In the genomic region with DNA sequence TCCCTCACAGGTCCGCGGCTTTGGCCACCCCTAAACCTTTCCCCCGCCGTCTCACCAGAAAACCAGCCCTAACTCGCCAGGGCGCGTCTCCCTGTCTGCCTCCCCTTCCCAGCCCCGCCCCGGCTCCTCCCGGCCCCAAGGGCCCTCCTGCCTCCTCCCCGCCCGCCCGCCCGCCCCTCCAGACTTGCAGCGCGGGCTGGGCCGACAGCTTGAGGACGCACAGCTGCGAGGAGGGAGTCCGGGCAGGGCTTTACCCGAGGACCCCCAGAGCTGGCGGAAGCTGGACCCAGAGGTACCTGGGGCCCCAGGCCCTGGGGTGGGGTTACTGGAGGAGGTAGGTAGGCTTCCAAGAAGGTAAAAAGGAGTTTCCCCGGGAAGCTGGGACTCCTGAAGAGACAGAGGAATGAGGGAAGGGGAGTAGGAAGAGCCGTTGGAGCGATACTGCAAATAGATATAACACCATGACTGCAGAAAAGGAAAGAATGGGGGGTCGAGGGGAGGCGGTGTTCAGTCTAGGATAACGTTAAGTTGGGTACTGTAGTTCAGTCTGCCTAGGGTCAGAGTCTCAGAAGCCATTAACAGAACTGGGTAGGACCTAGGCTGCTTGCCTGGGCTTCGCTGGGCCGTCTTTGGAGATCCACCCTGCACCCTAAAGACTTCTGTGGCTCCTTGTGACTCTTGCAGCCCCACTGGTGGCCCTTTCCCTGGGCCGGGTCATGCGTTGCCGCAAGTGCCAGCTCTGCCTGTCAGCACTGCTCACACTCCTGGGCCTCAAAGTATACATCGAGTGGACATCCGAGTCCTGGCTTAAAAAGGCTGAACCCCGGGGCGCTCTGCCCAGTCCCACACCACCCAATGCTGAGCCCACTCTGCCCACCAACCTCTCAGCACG, we compare ENCODE assay signal across 8 mouse cellular contexts. TPM values are rescaled to one million over a fixed set of nuclear protein-coding genes. Genes with fewer than 3 reads are reported as not detected.
A peak's percentile ranks its signal among the peaks of the same experiment; 100 is the strongest.
DNase-seq lines count a peak whose midpoint lies in the region; ATAC-seq and TF ChIP-seq lines count a peak whose summit lies in the region.

No protein-coding gene starts in this region.

- 18% methylated on average over 38 of the region's 38 CpGs for WGBS in forebrain, embryonic 12.5 days
- 18% methylated on average over 38 of the region's 38 CpGs for WGBS in limb, embryonic 13.5 days
- WGBS in midbrain, embryonic 12.5 days, result 18% methylated on average over 37 of the region's 38 CpGs

- ATAC-seq in forebrain, embryonic 12.5 days (ENCODE audit: low FRiP score), result peak; percentile 58; the same call in 1 of the 2 replicates
- ATAC-seq in limb, embryonic 13.5 days (ENCODE audit: low FRiP score, low read depth), result peak; percentile 66
- ATAC-seq in midbrain, embryonic 12.5 days (ENCODE audit: low FRiP score, low read depth), result no peak
- ATAC-seq in erythroid progenitor cell, adult 5-6 weeks (replicated peaks; ENCODE audit: low FRiP score, poor library complexity, severe bottlenecking), result no peak

- H3K4me1 ChIP-seq in forebrain, embryonic 12.5 days, result peaks cover 11% of the 10 kb centered on the region
- H3K4me1 ChIP-seq in limb, embryonic 13.5 days, result peaks cover 16% of the 10 kb centered on the region
- peaks cover 9% of the 10 kb centered on the region for H3K4me1 ChIP-seq in midbrain, embryonic 12.5 days

- no peak for TF ChIP-seq CTCF in left cerebral cortex, adult 2 months (IDR thresholded peaks at IDR 0.05)

- intact Hi-C loops in left cerebral cortex, adult 2 months (cut with DNase I), result no loop called here

- H3K27me3 ChIP-seq in forebrain, embryonic 12.5 days, result peaks cover 26% of the 10 kb centered on the region
- peaks cover 10% of the 10 kb centered on the region for H3K27me3 ChIP-seq in limb, embryonic 13.5 days
- H3K27me3 ChIP-seq in midbrain, embryonic 12.5 days, result peaks cover 26% of the 10 kb centered on the region

- peak overlapping the region; percentile 49; the same call in 1 of the 2 replicates for H3K9ac ChIP-seq in forebrain, embryonic 12.5 days
- H3K9ac ChIP-seq in limb, embryonic 13.5 days, result peak overlapping the region; percentile 66
- peak overlapping the region; percentile 58 for H3K9ac ChIP-seq in midbrain, embryonic 12.5 days (replicated peaks)

- no peak overlapping the region for H3K27ac ChIP-seq in left cerebral cortex, adult 2 months
- H3K27ac ChIP-seq in forebrain, embryonic 12.5 days, result no peak overlapping the region
- H3K27ac ChIP-seq in limb, embryonic 13.5 days, result no peak overlapping the region
- H3K27ac ChIP-seq in midbrain, embryonic 12.5 days (replicated peaks), result no peak overlapping the region

- peak overlapping the region; percentile 52 for H3K4me2 ChIP-seq in forebrain, embryonic 12.5 days
- peak overlapping the region; percentile 70 for H3K4me2 ChIP-seq in limb, embryonic 13.5 days (replicated peaks)
- peak overlapping the region; percentile 46 for H3K4me2 ChIP-seq in midbrain, embryonic 12.5 days (replicated peaks)

- H3K4me3 ChIP-seq in left cerebral cortex, adult 2 months, result peak overlapping the region; percentile 1
- H3K4me3 ChIP-seq in forebrain, embryonic 12.5 days (replicated peaks), result peak overlapping the region; percentile 27
- peak overlapping the region; percentile 44 for H3K4me3 ChIP-seq in limb, embryonic 13.5 days
- H3K4me3 ChIP-seq in midbrain, embryonic 12.5 days, result peak overlapping the region; percentile 27

- no peak for DNase-seq in left cerebral cortex, adult 2 months (ENCODE audit: extremely low spot score in 1 of 2, low spot score in 2 of 2)
- DNase-seq in left cerebral cortex, adult 11 months (ENCODE audit: low spot score), result no peak
- peak; percentile 74 for DNase-seq in heart, postnatal 4 days
- peak; percentile 78 for DNase-seq in testis, postnatal 14 days (ENCODE audit: low spot score)

- H3K36me3 ChIP-seq in forebrain, embryonic 12.5 days (replicated peaks), result peaks cover 29% of the 10 kb centered on the region
- peaks cover 69% of the 10 kb centered on the region for H3K36me3 ChIP-seq in limb, embryonic 13.5 days
- H3K36me3 ChIP-seq in midbrain, embryonic 12.5 days, result peaks cover 33% of the 10 kb centered on the region

- H3K9me3 ChIP-seq in forebrain, embryonic 12.5 days, result no peaks in the 10 kb centered on the region
- H3K9me3 ChIP-seq in limb, embryonic 13.5 days, result no peaks in the 10 kb centered on the region
- H3K9me3 ChIP-seq in midbrain, embryonic 12.5 days, result no peaks in the 10 kb centered on the region

RNA-seq across cellular contexts. Expression of a gene that starts 1.2 kb away (rescaled TPM):
- under 1 TPM; 0.65 to 0.68 TPM for total RNA-seq in left cerebral cortex, adult 2 months (2021)
- 0.70 and 0.79 TPM in 2 replicates for polyA plus RNA-seq in forebrain, embryonic 12.5 days (2016; fragmentation: Nextera tagmentation; extraction: Ambion mirVana)
- 1 to 10 TPM; 2.2 to 3.0 TPM for total RNA-seq in heart, postnatal 4 days (2021)
- polyA plus RNA-seq in limb, embryonic 13.5 days (2015; fragmentation: Nextera tagmentation; extraction: Ambion mirVana), result 4.3 and 5.1 TPM in 2 replicates
- polyA plus RNA-seq in midbrain, embryonic 12.5 days (2016; fragmentation: Nextera tagmentation; extraction: Ambion mirVana), result 0.71 and 1.3 TPM in 2 replicates
- 2.5 and 3.8 TPM in 2 replicates for total RNA-seq in erythroid progenitor cell, adult 5-6 weeks (2015; ENCODE audit: low replicate concordance)
- total RNA-seq in erythroid progenitor cell, adult 5-6 weeks (2017; ENCODE audit: low replicate concordance), result 1.7 and 2.4 TPM in 2 replicates

RNA-seq across cellular contexts. Expression of a gene that starts 8.5 kb away (rescaled TPM):
- 10 to 100 TPM; 51.0 to 55.7 TPM for total RNA-seq in left cerebral cortex, adult 2 months (2021)
- 24.0 and 25.1 TPM in 2 replicates for polyA plus RNA-seq in forebrain, embryonic 12.5 days (2016; fragmentation: Nextera tagmentation; extraction: Ambion mirVana)
- 10 to 100 TPM; 46.1 to 49.5 TPM for total RNA-seq in heart, postnatal 4 days (2021)
- polyA plus RNA-seq in limb, embryonic 13.5 days (2015; fragmentation: Nextera tagmentation; extraction: Ambion mirVana), result 37.3 and 39.6 TPM in 2 replicates
- 26.3 and 26.5 TPM in 2 replicates for polyA plus RNA-seq in midbrain, embryonic 12.5 days (2016; fragmentation: Nextera tagmentation; extraction: Ambion mirVana)
- 3.4 and 7.9 TPM in 2 replicates for total RNA-seq in erythroid progenitor cell, adult 5-6 weeks (2015; ENCODE audit: low replicate concordance)
- 3.0 and 8.5 TPM in 2 replicates for total RNA-seq in erythroid progenitor cell, adult 5-6 weeks (2017; ENCODE audit: low replicate concordance)

RNA-seq across cellular contexts. Expression of a gene that starts 12.0 kb away (rescaled TPM):
- total RNA-seq in left cerebral cortex, adult 2 months (2021), result not detected
- polyA plus RNA-seq in forebrain, embryonic 12.5 days (2016; fragmentation: Nextera tagmentation; extraction: Ambion mirVana), result not detected in 2 replicates
- total RNA-seq in heart, postnatal 4 days (2021), result not detected
- polyA plus RNA-seq in limb, embryonic 13.5 days (2015; fragmentation: Nextera tagmentation; extraction: Ambion mirVana), result not detected in 2 replicates
- not detected in 2 replicates for polyA plus RNA-seq in midbrain, embryonic 12.5 days (2016; fragmentation: Nextera tagmentation; extraction: Ambion mirVana)
- total RNA-seq in erythroid progenitor cell, adult 5-6 weeks (2015; ENCODE audit: low replicate concordance), result not detected in 2 replicates
- not detected in 2 replicates for total RNA-seq in erythroid progenitor cell, adult 5-6 weeks (2017; ENCODE audit: low replicate concordance)

RNA-seq across cellular contexts. Expression of a gene that starts 31.1 kb away (rescaled TPM):
- total RNA-seq in left cerebral cortex, adult 2 months (2021), result 10 to 100 TPM; 32.9 to 33.9 TPM
- polyA plus RNA-seq in forebrain, embryonic 12.5 days (2016; fragmentation: Nextera tagmentation; extraction: Ambion mirVana), result 36.1 and 38.1 TPM in 2 replicates
- 10 to 100 TPM; 46.7 to 59.4 TPM for total RNA-seq in heart, postnatal 4 days (2021)
- polyA plus RNA-seq in limb, embryonic 13.5 days (2015; fragmentation: Nextera tagmentation; extraction: Ambion mirVana), result 61.6 and 65.0 TPM in 2 replicates
- 38.4 and 43.4 TPM in 2 replicates for polyA plus RNA-seq in midbrain, embryonic 12.5 days (2016; fragmentation: Nextera tagmentation; extraction: Ambion mirVana)
- 6.7 and 10.5 TPM in 2 replicates for total RNA-seq in erythroid progenitor cell, adult 5-6 weeks (2015; ENCODE audit: low replicate concordance)
- total RNA-seq in erythroid progenitor cell, adult 5-6 weeks (2017; ENCODE audit: low replicate concordance), result 3.2 and 11.4 TPM in 2 replicates

RNA-seq across cellular contexts. Expression of a gene that starts 31.3 kb away (rescaled TPM):
- total RNA-seq in left cerebral cortex, adult 2 months (2021), result 10 to 100 TPM; 23.3 to 24.0 TPM
- polyA plus RNA-seq in forebrain, embryonic 12.5 days (2016; fragmentation: Nextera tagmentation; extraction: Ambion mirVana), result 49.8 and 51.1 TPM in 2 replicates
- total RNA-seq in heart, postnatal 4 days (2021), result 10 to 100 TPM; 18.8 to 19.6 TPM
- 73.1 and 73.4 TPM in 2 replicates for polyA plus RNA-seq in limb, embryonic 13.5 days (2015; fragmentation: Nextera tagmentation; extraction: Ambion mirVana)
- 49.1 and 50.1 TPM in 2 replicates for polyA plus RNA-seq in midbrain, embryonic 12.5 days (2016; fragmentation: Nextera tagmentation; extraction: Ambion mirVana)
- 16.2 and 23.1 TPM in 2 replicates for total RNA-seq in erythroid progenitor cell, adult 5-6 weeks (2015; ENCODE audit: low replicate concordance)
- 4.9 and 11.7 TPM in 2 replicates for total RNA-seq in erythroid progenitor cell, adult 5-6 weeks (2017; ENCODE audit: low replicate concordance)

Comparison
In these comparisons a context has a peak if more than half of its experiments do, and no peak if none do; other contexts are left out.
1. DNase-seq: peak in heart, postnatal 4 days (single experiment) and testis, postnatal 14 days (single experiment); none in left cerebral cortex, adult 2 months (0 of 2) and left cerebral cortex, adult 11 months (single experiment).
2. ATAC-seq: peak in forebrain, embryonic 12.5 days (single experiment) and limb, embryonic 13.5 days (single experiment); none in midbrain, embryonic 12.5 days (single experiment) and erythroid progenitor cell, adult 5-6 weeks (single experiment).
3. RNA of a gene that starts 8.5 kb away (total RNA-seq): 51.0 to 55.7 TPM in left cerebral cortex, adult 2 months and 46.1 to 49.5 TPM in heart, postnatal 4 days; 3.0 to 8.5 TPM in erythroid progenitor cell, adult 5-6 weeks; every median in the first group is over 4 times any median in the second.
4. Peak in every context shown above with its lines, with median percentiles within 50 percentile points of each other: H3K4me3 ChIP-seq, H3K4me2 ChIP-seq and H3K9ac ChIP-seq.